Comparison of ENCODE assay signal across 23 mouse cellular contexts in genomic region chr1:144307854-144308285, GRCm38 (mm10). TPM values are rescaled to one million over a fixed set of nuclear protein-coding genes. Genes with fewer than 3 reads are reported as not detected.
"Had no signal": no experiment of that assay in that cellular context is flagged by ENCODE, and none has a peak within 500 bp of the region (broad histone marks: within the 10 kb centered on the region; RNA-seq: fewer than 3 reads in every experiment).

No protein-coding gene starts in this region.

- H3K27me3 ChIP-seq: liver, embryonic 13.5 days; megakaryocyte, embryonic 14.5 days; midbrain, embryonic 13.5 days; neural tube, embryonic 12.5 days; neural tube, embryonic 15.5 days had no signal

- H3K4me1 ChIP-seq: liver, embryonic 13.5 days; midbrain, embryonic 10.5 days; midbrain, embryonic 13.5 days; neural tube, embryonic 12.5 days; neural tube, embryonic 15.5 days had no signal

- H3K27ac ChIP-seq: kidney, postnatal 0 days; layer of hippocampus, adult 2 months; left cerebral cortex, adult 2 months; liver, embryonic 13.5 days; midbrain, embryonic 10.5 days; midbrain, embryonic 13.5 days; neural tube, embryonic 12.5 days; neural tube, embryonic 15.5 days had no signal

- H3K9me3 ChIP-seq: liver, embryonic 13.5 days; megakaryocyte, embryonic 14.5 days; midbrain, embryonic 10.5 days; midbrain, embryonic 13.5 days; neural tube, embryonic 12.5 days; neural tube, embryonic 15.5 days had no signal

- H3K36me3 ChIP-seq: liver, embryonic 13.5 days; midbrain, embryonic 10.5 days; midbrain, embryonic 13.5 days; neural tube, embryonic 12.5 days; neural tube, embryonic 15.5 days had no signal

- H3K4me2 ChIP-seq: liver, embryonic 13.5 days; lung, embryonic 14.5 days; midbrain, embryonic 13.5 days; neural tube, embryonic 12.5 days; neural tube, embryonic 15.5 days had no signal

- H3K9ac ChIP-seq: liver, embryonic 13.5 days; lung, embryonic 14.5 days; midbrain, embryonic 13.5 days; neural tube, embryonic 12.5 days; neural tube, embryonic 15.5 days had no signal

- ATAC-seq: lung, postnatal 0 days; midbrain, embryonic 13.5 days had no signal

- DNase-seq: kidney, adult 2 months; kidney, postnatal 25 days; layer of hippocampus, postnatal 36 days; liver, embryonic 13.5 days; lung, embryonic 14.5 days; retina, postnatal 1 day; right cerebral cortex, postnatal 25 days; thymus, adult 18-20 months; thymus, postnatal 36 days had no signal

- H3K4me3 ChIP-seq: layer of hippocampus, adult 2 months; left cerebral cortex, adult 2 months; liver, embryonic 13.5 days; midbrain, embryonic 10.5 days; midbrain, embryonic 13.5 days; neural tube, embryonic 12.5 days; neural tube, embryonic 15.5 days had no signal

RNA-seq across cellular contexts. Expression of gene Rgs1, which starts 58.8 kb away (rescaled TPM):
- polyA plus RNA-seq: kidney, embryonic 14.5 days; limb, embryonic 11.5 days; liver, adult 2 months; midbrain, embryonic 10.5 days; midbrain, embryonic 13.5 days; midbrain, postnatal 0 days; neural tube, embryonic 12.5 days; neural tube, embryonic 15.5 days; testis, adult 2 months had no signal
